Mouse (Mus musculus) embryonic facial prominence, embryonic 12.5 days (tissue): Measurements from ENCODE around the gene Bcat2. TPM values are rescaled to one million over a fixed set of nuclear protein-coding genes. Genes with fewer than 3 reads are reported as not detected.

Experiments used
- ATAC-seq: fragments of 200-750 bp; cut with Nextera tagmentation; 2 replicates; pipeline ENCODE4 v1.8.0; 2017; ENCODE audit not compliant: insufficient number of reproducible peaks, insufficient read depth, low FRiP score, low TSS enrichment
- H3K27ac ChIP-seq: fragments of 300-500 bp; sonication (generic); 2 replicates; pipeline ENCODE4 v1.5.1; 2016; ENCODE audit warnings: mild to moderate bottlenecking
- H3K27me3 ChIP-seq: fragments of 300-500 bp; sonication (generic); 2 replicates; pipeline ENCODE4 v1.6.1; 2016; ENCODE audit warnings: mild to moderate bottlenecking, moderate library complexity
- H3K36me3 ChIP-seq: fragments of 300-500 bp; sonication (generic); 2 replicates; pipeline ENCODE4 v1.6.1; 2016; ENCODE audit warnings: mild to moderate bottlenecking
- H3K4me1 ChIP-seq: fragments of 300-500 bp; sonication (generic); 2 replicates; pipeline ENCODE4 v1.6.1; 2016
- H3K4me2 ChIP-seq: fragments of 300-500 bp; sonication (generic); replicated peaks from 2 replicates; pipeline ENCODE4 v1.6.1; 2016; ENCODE audit warnings: mild to moderate bottlenecking, moderate library complexity
- H3K4me3 ChIP-seq: fragments of 300-500 bp; sonication (generic); 2 replicates; pipeline ENCODE4 v1.5.1; 2016; ENCODE audit warnings: mild to moderate bottlenecking
- H3K9ac ChIP-seq: fragments of 300-500 bp; sonication (generic); 2 replicates; pipeline ENCODE4 v1.6.1; 2016; ENCODE audit warnings: mild to moderate bottlenecking, moderate library complexity
- H3K9me3 ChIP-seq: fragments of 300-500 bp; sonication (generic); 2 replicates; pipeline ENCODE4 v1.6.1; 2016; ENCODE audit warnings: mild to moderate bottlenecking, moderate library complexity
- WGBS: fragments of 180-500 bp; shearing (Covaris S2); methylation state at CpG from one replicate; pipeline ENCODE4 v1.1.7; 2016; 5-methylcytosine and 5-hydroxymethylcytosine counted together
- polyA plus RNA-seq: library from polyadenylated mRNA; unstranded; fragments of >200 nt; fragmentation: Nextera tagmentation; extraction: Ambion mirVana; gene quantifications from 2 replicates; pipeline ENCODE4 v1.2.1, GENCODE M21; 2016

Gene Bcat2
- polyA plus RNA-seq, 1 experiment from 2014 or later: 59.3 TPM

- H3K4me2 ChIP-seq: no peak overlapping the region
- H3K9me3 ChIP-seq: no peaks in the 10 kb centered on the region
- H3K9ac ChIP-seq: no peak overlapping the region
- no peak for ATAC-seq
- H3K4me3 ChIP-seq: no peak overlapping the region
- H3K27me3 ChIP-seq: peaks cover 6% of the 10 kb centered on the region; the same call in 1 of the 2 replicates
- H3K27ac ChIP-seq: 0 out of 2 replicates have a peak overlapping the region, but pooled peaks have one; percentile 23
- 88% methylated on average over 11 of the region's 11 CpGs for WGBS
- peaks cover 16% of the 10 kb centered on the region for H3K4me1 ChIP-seq
- peaks cover 8% of the 10 kb centered on the region; the same call in 1 of the 2 replicates for H3K36me3 ChIP-seq
Observed at GRCm38 (mm10) chr7:45634946-45635681, 65.2 kb downstream of the Bcat2 start.

GRCm38 (mm10) chr7:45635711-45636688 lies 66.0 kb downstream of the Bcat2 start:
- Histone ChIP-seq H3K9ac (no peak overlapping the region), H3K9me3 (no peaks in the 10 kb centered on the region), H3K36me3 (peaks cover 8% of the 10 kb centered on the region; the same call in 1 of the 2 replicates), H3K27ac (no peak overlapping the region), H3K4me2 (no peak overlapping the region), H3K27me3 (peaks cover 5% of the 10 kb centered on the region; the same call in 1 of the 2 replicates), H3K4me1 (peaks cover 17% of the 10 kb centered on the region), H3K4me3 (no peak overlapping the region)
- WGBS: 77% methylated on average over 15 of the region's 15 CpGs
- no peak for ATAC-seq

GRCm38 (mm10) chr7:45637710-45638109 lies 67.8 kb downstream of the Bcat2 start:
- 93% methylated on average over 6 of the region's 6 CpGs for WGBS

GRCm38 (mm10) chr7:45638623-45639401 lies 68.9 kb downstream of the Bcat2 start:
- H3K4me2 ChIP-seq: peak overlapping the region; percentile 53
- H3K9me3 ChIP-seq: no peaks in the 10 kb centered on the region
- H3K36me3 ChIP-seq: peaks cover 8% of the 10 kb centered on the region; the same call in 1 of the 2 replicates
- 16% methylated on average over 29 of the region's 29 CpGs for WGBS
- H3K4me3 ChIP-seq: peak overlapping the region; percentile 29
- peaks cover 28% of the 10 kb centered on the region for H3K4me1 ChIP-seq
- H3K27ac ChIP-seq: peak overlapping the region; percentile 32; the same call in 1 of the 2 replicates
- no peaks in the 10 kb centered on the region for H3K27me3 ChIP-seq
- ATAC-seq: peak; percentile 73; the same call in 1 of the 2 replicates
- H3K9ac ChIP-seq: peak overlapping the region; percentile 33

More at GRCm38 (mm10) chr7:45637710-45638109, 67.8 kb downstream of the Bcat2 start:
- Histone ChIP-seq H3K4me1 (peaks cover 28% of the 10 kb centered on the region), H3K36me3 (peaks cover 8% of the 10 kb centered on the region; the same call in 1 of the 2 replicates), H3K9ac (no peak overlapping the region), H3K4me2 (no peak overlapping the region), H3K27ac (no peak overlapping the region), H3K4me3 (no peak overlapping the region), H3K9me3 (no peaks in the 10 kb centered on the region), H3K27me3 (peaks cover 3% of the 10 kb centered on the region; the same call in 1 of the 2 replicates)
- no peak for ATAC-seq

Other genes with a start within 250 kb of the Bcat2 start
- gene Trpm4, start 236.4 kb upstream of the Bcat2 start, polyA plus RNA-seq: 16.1 and 18.5 TPM in 2 replicates
- gene Hrc, start 234.9 kb upstream of the Bcat2 start, polyA plus RNA-seq: 0.81 and 1.5 TPM in 2 replicates
- 8.8 and 9.2 TPM in 2 replicates for gene Ppfia3, start 203.1 kb upstream of the Bcat2 start, polyA plus RNA-seq
- 1.2 and 1.9 TPM in 2 replicates for gene Lin7b, start 199.6 kb upstream of the Bcat2 start, polyA plus RNA-seq
- 323 and 338 TPM in 2 replicates for gene Snrnp70, start 174.4 kb upstream of the Bcat2 start, polyA plus RNA-seq
- gene Kcna7, start 164.5 kb upstream of the Bcat2 start, polyA plus RNA-seq: 0.10 TPM in 1 of 2 replicates, not detected in the other
- gene Ntf5, start 156.5 kb upstream of the Bcat2 start, polyA plus RNA-seq: 5.2 and 5.6 TPM in 2 replicates
- 0.33 and 0.71 TPM in 2 replicates for gene Lhb, start 149.3 kb upstream of the Bcat2 start, polyA plus RNA-seq
- 43.2 and 45.4 TPM in 2 replicates for gene Gys1, start 135.3 kb upstream of the Bcat2 start, polyA plus RNA-seq
- gene Ruvbl2, start 132.1 kb upstream of the Bcat2 start, polyA plus RNA-seq: 149 and 151 TPM in 2 replicates
- 5,211 and 5,392 TPM in 2 replicates for gene Ftl1, start 110.3 kb upstream of the Bcat2 start, polyA plus RNA-seq
- 220 and 224 TPM in 2 replicates for gene Bax, start 103.3 kb upstream of the Bcat2 start, polyA plus RNA-seq
- gene Tulp2, start 88.3 kb upstream of the Bcat2 start, polyA plus RNA-seq: 0.92 and 1.2 TPM in 2 replicates
- gene Gm45808, start 83.3 kb upstream of the Bcat2 start, polyA plus RNA-seq: not detected in 2 replicates
- 3.0 and 3.7 TPM in 2 replicates for gene Dhdh, start 81.3 kb upstream of the Bcat2 start, polyA plus RNA-seq
- gene Nucb1, start 59.7 kb upstream of the Bcat2 start, polyA plus RNA-seq: 161 and 172 TPM in 2 replicates
- 24.1 and 25.6 TPM in 2 replicates for gene Ppp1r15a, start 43.9 kb upstream of the Bcat2 start, polyA plus RNA-seq
- gene Plekha4, start 43.8 kb upstream of the Bcat2 start, polyA plus RNA-seq: 3.0 and 3.2 TPM in 2 replicates
- gene Hsd17b14, start 15.3 kb upstream of the Bcat2 start, polyA plus RNA-seq: 0.56 and 1.5 TPM in 2 replicates
- 0.17 TPM in 1 of 2 replicates, not detected in the other for gene Fgf21, start 45.3 kb downstream of the Bcat2 start, polyA plus RNA-seq
- 0.56 and 0.61 TPM in 2 replicates for gene Fut1, start 47.1 kb downstream of the Bcat2 start, polyA plus RNA-seq
- 0.10 and 0.23 TPM in 2 replicates for gene Izumo1, start 51.7 kb downstream of the Bcat2 start, polyA plus RNA-seq
- 16.4 and 16.8 TPM in 2 replicates for gene Rasip1, start 57.3 kb downstream of the Bcat2 start, polyA plus RNA-seq
- 4.0 and 5.4 TPM in 2 replicates for gene Mamstr, start 69.8 kb downstream of the Bcat2 start, polyA plus RNA-seq
- gene Fut2, start 96.2 kb downstream of the Bcat2 start, polyA plus RNA-seq: 0.27 and 0.51 TPM in 2 replicates
- 0.67 and 0.73 TPM in 2 replicates for gene Ntn5, start 113.9 kb downstream of the Bcat2 start, polyA plus RNA-seq
- gene Sec1, start 124.2 kb downstream of the Bcat2 start, polyA plus RNA-seq: 2.9 and 3.1 TPM in 2 replicates
- 11.5 and 14.1 TPM in 2 replicates for gene Car11, start 129.7 kb downstream of the Bcat2 start, polyA plus RNA-seq
- gene Dbp, start 134.9 kb downstream of the Bcat2 start, polyA plus RNA-seq: 6.9 and 11.5 TPM in 2 replicates
- 926 and 973 TPM in 2 replicates for gene Rpl18, start 145.3 kb downstream of the Bcat2 start, polyA plus RNA-seq
- 34.7 and 35.3 TPM in 2 replicates for gene Sphk2, start 147.8 kb downstream of the Bcat2 start, polyA plus RNA-seq
- 1.3 TPM in 2 replicates for gene Fam83e, start 151.1 kb downstream of the Bcat2 start, polyA plus RNA-seq
- gene Spaca4, start 155.7 kb downstream of the Bcat2 start, polyA plus RNA-seq: not detected in 2 replicates
- gene Lmtk3, start 213.6 kb downstream of the Bcat2 start, polyA plus RNA-seq: 3.3 and 5.2 TPM in 2 replicates
- 1.6 and 2.5 TPM in 2 replicates for gene Sult2b1, start 214.5 kb downstream of the Bcat2 start, polyA plus RNA-seq
- gene Cyth2, start 244.4 kb downstream of the Bcat2 start, polyA plus RNA-seq: 173 and 176 TPM in 2 replicates